Mouse (Mus musculus) spleen, postnatal 36 days (tissue): ENCODE measurements around the gene Mecom.

ENCODE experiments used
- DNase-seq, 2 experiments: peaks; one replicate each; pipeline ENCODE4 v3.0.0; 2022; ENCODE audit warnings: low spot score in 2 of 2, mixed read lengths in 1 of 2

Mecom gene

DNA sequence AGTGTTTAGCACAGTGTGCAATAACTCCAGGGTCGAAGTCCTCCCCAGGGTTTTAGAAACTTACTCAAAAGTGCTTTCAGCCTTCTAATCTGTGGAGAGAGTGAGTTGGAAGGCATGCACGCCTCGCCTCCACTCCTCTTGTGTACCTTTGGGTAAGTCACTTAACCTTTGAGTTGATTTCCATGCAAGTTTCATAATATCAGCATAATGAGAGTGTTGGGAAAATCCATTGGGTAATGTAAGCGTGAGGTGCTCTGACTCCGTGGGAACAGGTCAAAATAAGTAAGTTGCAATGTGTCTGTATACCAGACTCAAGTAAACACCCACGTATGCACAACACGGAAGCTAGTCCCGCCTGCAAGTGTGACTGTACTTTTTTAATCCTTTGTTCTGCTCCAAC is 528.4 kb downstream of the Mecom start:
- DNase-seq = no peak

DNA sequence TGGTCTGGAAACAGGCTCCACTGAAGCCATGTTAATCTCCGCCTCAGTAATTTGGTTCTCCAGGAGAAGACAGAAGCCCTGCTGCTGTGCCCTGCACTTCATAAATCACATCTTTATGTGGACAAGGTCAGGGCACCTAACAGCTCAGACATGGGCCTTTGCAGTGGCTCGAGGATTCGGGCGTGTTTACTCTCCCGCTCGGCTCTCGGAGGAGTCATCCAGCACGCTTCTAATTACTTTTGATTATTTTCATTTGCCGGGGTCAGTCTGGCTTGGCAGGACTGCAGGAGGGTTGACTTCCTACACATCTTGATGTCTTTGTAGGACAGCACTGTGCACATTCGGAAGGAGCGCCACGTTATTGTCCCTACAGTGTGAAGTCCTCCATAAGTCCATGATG is 529.6 kb downstream of the Mecom start:
- DNase-seq = no peak

DNA sequence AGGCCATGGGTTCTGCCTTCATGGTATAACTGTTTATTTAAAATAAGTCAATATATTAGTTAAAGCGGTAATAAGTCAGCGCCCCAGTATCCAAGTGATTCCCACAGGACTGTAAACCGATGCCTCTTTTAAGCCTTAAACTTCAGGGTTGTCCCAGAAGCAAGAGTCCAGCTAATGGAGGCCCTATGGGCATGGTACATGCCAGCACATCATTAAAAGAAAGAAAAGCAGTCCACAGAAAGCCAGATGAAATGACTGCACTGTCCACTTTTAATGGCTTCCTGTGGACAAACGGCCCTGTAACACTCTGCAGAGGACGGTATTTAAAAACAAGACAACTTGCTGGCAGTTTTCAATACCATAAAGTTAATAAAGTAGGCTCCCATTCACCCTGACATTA is 531.0 kb downstream of the Mecom start:
- no peak for DNase-seq

DNA sequence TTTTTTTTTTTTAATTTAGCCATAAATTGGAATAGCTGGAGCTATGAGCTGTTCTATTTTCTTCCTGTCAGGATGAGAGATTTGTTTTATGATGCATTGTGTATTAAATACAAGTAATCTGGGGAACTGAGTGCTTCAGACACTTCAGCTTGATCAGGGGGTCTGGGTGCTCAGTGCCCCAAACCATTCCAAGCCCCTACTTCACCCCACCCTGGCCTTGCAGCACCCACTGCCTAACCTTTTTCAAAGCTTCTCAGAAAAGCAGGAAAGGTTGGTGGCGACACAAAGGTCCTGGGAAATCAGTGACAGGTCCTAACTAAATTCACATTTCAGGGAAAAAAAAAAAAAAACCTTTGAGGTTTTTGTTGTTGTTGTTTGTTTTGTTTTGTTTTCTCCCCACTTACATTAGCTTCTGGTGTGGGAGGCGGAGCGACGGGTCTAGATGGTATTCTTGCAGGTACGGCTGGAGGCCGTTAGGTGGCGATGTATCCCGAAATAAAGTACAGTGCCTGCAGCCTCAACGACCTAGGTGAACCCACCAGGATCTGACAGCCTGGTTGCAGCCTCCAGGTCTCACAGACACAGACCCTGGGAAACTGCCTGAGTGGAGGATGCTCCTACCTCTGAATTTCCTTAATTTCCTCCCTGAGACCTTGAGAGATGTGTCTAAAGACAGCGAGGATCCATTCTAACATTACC is 532.7 kb downstream of the Mecom start:
- peak in 1 of 2 experiments; percentile 2 for DNase-seq

DNA sequence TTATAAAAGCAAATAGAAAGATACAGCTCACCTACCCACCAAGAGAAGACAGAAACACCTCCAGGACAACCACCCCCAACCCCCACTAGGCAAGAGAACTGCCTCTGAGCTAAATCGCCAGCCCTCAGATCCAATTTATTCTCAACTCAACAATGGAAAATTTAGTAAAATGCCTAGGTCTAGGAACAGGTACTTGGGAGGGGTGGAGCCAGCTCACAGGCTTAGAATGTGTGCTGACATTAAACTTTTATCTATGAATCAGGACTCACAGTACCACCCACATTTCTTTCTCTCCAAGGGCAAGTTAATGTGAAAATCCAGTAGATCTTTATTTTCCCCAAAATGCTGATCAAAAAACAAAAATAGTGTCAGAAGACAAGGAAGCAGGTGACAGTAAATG is 533.5 kb downstream of the Mecom start:
- DNase-seq = no peak

DNA sequence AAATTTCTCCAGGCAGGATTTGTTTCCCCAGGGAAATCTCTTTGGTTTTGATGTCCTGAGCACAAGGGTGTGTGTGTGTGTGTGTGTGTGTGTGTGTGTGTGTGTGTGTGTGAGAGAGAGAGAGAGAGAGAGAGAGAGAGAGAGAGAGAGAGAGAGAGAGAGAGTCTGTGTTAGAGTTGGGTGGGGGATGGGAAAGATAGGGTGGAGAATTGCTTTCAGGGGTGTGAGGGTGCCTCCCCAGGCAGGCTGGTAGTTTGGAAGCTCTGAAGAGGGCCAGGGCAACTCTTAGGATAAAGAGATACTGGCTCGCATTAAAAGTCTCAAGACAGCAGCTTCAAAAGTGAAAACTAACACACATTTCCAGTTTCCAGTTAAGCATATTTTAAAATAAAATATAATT is 534.4 kb downstream of the Mecom start:
- DNase-seq = no peak

DNA sequence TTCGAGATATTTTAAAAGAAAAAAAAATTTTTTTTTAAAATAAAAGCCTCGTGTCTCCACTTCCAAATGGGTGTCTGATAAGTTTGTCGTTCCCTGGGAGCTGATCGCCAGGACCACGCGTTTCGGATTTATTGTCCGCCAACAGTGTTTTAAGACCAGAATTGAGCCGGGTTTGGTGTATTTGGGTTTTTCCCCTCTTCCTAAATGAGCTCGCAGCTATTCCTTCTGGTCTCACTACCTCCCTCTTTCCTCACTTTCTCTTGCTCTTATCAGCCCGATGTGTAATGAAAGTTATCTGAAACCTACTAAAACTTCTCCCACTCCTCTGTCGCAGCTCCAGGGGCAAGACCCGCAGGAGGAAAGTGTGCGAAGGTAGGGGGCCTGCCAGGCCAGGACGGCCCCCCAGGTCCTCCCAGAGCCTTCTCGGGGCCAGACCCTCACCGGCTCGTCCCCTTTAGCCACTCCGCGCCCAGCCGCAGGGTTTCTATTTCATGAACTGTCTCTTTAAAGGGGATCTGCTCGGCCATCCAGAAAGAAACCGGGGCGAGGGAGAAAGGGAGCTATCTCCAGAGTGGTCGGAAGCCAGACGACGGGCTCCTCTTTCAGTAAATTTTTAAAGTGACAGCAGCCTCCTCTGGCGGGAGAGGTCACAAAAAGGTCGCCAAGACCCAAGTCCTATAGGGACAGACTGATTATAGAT is 535.0 kb downstream of the Mecom start:
- no peak for DNase-seq

DNA sequence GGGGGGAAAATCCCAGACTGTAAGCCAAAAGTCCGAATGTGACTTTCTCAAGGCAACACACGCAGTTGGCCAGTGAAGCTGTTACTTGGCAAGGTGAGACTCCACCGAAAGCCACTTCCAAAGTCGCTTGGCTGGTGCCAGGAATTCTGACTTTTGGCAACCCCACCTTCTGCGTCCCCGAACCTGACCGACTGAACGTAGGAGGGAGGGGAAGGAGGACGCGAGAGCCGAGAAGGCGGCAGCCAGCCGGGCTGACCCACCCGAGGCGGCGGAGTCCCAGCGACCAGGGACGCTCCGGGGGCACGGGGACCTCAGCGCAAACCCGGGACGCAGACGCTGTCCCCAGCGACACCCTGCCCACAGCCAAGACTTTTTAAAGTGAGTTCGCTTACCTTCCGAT is 535.7 kb downstream of the Mecom start:
- DNase-seq = no peak

DNA sequence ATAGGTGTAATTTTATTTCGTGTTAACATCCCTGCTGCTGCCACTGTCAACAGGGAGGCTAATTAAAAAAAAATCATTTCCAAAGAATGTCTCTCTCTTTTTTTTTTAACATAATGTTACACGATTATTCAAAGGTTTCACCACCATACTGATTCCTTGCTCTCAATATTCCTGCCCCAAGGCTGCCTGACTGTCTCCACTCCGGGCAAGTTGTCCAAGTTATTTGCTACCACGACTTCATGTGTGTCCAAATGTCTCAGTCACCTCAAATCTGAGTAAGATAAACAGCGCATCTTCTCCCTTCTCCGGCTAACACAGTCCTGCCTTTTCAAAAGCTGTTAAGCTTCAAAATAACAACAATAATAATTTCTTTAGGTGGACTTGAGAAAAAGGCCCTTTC is 536.1 kb downstream of the Mecom start:
- DNase-seq = no peak

DNA sequence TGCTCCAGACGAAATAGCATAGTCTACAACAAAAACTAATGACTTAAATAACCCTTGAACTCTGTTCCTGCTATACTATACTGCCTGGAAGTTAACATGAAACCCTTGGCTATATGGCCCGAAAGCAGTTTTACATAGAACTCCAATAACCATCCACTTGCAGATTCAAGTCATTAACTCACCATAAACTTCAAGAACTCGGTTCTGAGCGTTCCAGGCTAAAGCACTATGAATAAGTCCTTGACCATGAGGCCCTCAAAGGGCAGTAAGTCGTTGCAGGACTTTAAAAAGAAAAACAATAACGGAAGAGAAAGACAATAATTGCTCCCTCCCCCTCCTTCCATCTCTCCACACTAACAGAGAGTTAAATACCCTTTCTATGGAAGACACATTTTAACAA is 536.9 kb downstream of the Mecom start:
- DNase-seq = no peak

DNA sequence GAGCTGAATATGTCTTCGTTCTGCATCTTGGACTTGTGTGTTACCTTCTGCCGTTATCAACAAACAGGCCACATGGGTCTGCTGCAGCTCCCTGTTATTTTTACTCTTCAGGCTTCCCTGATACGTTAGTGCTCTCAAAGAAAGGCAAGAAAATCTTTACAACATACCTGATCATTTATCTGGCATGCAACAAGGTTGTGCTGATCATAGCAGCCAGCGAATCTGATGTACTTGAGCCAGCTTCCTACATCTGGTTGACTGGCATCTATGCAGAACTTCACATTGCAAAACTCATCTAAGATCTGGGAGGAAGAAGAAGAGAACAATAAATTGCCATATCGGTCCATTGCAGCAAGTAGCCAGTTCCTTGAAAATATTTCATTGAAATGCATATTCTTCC is 538.2 kb downstream of the Mecom start:
- no peak for DNase-seq

DNA sequence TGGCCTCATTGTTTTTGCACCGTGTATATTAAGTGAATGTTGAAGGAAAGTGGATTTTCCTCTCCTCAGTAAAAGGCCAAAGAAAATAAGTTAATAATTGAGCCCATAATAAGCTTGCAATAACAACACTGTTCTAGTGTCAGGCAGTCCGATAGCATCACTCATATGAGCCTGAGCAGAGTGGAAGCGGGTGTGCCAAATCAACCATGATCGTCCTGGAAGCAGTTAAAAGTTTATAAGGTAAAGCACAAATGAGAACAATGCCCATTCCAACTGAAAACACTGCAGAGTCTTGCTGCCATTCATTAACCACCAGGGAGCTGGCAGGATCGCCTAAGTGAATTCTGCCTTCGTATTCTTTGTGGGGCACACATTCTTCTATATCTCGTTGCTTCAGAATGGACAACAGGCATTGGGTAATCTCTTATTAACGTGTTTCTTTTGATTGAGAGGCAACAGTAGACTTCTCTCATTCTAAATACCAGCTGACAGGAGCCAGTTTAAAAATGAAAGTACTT is 542.9 kb downstream of the Mecom start:
- no peak for DNase-seq

DNA sequence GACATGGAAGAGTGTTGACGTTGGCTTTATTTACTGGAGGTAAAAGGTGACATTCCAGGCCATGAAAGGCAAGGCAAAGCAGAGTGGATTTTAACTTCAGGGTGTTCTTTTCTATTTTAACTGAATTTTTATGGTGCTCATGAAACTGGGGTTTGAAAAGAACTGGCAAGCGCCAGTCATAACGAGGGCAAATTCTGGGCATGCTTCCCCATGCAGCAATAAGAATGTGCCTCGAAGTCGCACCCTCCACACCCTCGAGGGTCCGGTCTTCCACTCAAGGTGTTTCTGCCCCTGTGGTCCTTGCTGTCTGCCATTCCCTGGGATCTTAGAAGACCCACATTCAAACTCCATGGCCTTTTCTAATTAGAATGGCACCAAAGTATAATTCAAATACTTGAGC is 547.5 kb downstream of the Mecom start:
- no peak for DNase-seq

DNA sequence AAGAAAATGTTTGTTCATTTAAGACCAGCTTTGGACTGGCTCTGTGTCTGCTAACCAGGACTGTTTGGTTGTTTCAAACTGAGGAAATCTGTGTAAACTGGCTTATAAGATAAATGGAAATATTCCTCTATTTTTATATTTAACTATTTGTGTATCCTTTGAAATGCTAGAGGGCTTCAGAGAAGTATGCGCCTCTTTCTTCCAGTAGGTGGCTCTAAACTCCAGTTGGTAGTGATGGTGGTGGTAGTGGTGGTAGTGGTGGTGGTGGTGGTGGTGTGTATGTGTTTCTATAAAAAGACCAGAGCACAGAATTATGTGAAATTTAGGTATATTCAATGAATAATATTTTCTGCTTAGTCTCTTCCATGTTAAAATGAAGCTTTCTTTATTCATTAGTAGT is 548.8 kb downstream of the Mecom start:
- no peak for DNase-seq

DNA sequence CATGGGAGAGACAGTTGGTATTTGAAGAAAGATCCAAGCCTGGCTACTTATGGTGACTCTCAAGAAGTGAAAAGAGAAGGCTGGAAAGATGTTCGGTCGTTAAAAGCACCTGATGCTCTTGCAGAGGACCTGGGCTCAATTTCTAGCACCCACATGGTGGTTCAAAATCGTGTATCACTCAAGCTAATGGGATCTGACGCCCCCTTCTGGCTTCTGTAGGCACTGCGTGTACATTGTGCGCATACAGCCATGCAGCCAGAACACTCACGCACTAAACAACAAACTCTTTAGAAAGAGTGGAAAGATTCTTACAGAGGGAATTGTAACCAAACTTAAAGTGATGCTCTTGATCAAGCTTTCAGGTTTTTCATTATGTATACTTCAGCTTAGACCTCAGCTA is 550.7 kb downstream of the Mecom start:
- DNase-seq = no peak

DNA sequence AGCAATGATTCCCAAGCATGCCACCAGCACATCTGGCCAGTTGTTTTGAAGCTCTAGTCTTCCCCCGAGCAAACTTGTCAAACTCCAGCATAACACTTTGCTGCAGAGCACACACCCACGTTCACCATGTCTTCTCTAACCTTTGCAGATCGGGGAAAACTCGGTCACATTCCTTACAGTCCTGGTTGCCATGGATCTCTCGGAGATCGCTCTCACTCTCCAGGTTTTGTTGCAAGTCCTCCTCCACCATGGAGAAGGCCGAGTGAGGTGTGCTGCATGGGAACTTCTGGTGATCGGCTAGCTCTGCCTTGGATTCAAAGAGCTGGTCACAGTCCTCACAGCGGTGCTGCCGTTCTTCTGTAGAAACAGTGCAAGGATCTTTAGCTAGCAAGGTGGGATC is 554.5 kb downstream of the Mecom start:
- DNase-seq = no peak

DNA sequence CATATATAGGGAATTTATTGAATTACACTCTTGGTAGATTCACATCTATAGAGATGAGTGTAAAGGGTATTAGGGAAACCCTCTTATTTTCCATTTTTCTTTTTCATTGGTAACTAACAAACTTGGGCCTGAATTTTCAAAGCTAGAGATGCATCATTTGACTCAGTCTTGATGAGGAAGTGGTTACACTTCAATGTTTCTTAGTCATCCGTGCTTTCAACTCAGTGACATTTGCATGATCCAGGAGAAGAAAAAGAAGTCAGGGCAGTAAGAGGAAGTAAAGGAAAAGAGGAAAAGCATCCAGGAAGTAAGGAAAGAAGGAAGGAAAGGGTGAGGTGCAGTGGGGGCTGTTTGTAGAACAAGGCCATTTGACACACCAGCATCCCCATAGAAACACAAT is 556.3 kb downstream of the Mecom start:
- DNase-seq = no peak

DNA sequence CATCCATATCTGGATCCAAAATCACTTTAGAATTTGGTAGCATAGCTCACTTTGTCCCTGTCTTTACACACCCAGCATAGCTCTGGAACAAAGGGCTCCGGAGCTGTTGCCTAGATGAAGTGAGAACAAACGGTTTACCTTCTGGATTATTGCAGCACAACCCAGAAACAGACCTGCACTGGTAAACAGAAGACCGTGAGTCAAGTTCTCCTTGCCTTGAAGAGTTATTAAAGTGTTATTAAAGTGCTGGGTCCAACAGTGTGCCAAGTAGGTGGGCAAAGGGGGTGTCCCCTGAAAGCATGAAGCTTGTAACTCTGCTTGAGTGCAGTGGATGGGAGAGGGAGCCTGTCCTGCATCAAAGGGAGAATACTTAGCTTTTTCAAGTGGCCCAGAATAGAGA is 563.4 kb downstream of the Mecom start:
- DNase-seq = no peak

DNA sequence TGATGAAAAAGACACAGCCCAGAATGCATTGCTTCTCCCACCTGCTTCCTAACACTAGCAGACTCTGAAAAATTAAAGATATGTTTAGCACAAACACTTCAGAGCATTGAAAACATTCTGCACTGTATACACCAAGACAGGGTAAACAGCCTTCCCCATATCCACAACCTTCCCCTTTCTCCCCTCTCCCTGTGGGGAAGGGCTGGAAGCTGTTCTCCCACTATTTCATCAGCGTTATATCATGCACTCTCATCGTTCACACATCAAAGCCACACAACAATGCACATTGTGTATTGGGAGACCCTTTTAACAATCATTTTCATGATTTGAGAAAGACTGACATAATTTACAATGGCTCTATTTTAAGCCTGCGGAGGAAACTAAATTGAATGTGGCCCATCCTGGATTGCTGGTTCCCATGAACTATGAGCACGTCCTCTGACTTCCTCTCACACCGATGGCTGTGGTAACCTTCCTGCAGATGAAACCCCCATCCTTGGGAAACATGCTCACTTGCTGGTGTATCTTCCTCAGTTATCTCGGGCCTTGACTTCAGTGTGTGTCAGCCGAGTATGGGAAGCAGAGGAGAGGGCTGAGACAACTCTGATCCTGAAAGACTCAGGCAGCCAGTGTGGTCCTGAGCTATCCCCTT is 566.4 kb downstream of the Mecom start:
- DNase-seq = no peak

DNA sequence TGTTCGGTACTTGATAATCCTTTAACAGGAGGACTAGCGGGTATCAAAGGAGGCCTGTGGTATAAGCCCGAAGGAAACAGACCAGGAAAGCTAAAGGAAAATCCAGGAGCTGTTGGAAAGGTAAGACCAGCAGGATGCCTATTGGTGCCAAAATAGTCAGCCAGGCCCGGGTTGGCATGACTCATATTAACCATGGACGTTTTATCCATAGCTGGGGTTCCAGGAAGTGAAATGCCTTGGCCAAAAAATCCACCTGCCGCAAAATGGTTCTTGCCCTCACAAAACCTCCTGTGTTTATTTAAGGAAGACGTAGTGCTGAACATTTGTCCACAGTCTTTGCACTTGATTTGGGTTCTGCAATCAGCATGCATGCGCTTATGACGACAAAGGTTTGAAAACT is 567.3 kb downstream of the Mecom start:
- no peak for DNase-seq

DNA sequence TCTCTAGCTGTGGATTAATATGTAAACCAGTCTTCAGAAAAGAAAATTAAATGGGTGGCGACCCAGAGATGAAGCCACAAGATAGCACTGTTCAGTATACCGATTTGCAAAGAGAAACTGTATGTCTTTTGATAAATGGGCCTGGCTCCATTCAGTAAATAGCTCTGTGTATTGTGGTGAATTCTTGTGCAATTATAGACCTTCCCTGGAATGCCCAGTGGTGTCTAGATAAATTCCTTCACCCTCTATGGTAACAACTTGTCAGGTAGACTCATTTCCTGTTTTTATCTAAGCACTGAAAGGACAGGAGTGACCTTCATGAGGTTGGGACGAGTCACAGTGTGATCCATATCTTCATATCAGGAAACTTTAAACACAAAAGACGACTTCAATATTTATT is 571.2 kb downstream of the Mecom start:
- no peak for DNase-seq

DNA sequence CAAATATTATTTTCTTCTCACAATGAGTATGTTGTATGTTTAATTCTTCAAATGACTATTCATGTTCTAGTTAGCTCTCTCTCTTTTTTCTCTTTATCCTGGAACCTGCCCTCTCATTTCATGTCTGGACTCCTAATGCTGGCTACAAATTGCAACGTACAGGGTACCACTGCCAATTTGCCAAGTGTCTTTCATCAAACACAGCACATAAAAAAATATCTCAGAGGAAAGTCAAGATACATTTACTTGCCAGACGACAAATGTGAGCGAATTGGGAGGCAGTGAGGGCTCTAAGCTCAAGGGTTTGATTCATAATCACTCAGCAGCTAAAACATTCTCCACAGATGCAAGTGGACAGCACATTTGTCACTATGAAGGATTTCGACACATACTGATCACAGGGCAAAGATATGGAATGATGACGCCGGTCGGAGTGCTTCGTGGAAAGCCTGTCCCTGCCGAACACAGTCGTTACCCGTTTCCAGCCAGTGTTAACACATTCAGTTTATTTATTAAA is 579.3 kb downstream of the Mecom start:
- no peak for DNase-seq

DNA sequence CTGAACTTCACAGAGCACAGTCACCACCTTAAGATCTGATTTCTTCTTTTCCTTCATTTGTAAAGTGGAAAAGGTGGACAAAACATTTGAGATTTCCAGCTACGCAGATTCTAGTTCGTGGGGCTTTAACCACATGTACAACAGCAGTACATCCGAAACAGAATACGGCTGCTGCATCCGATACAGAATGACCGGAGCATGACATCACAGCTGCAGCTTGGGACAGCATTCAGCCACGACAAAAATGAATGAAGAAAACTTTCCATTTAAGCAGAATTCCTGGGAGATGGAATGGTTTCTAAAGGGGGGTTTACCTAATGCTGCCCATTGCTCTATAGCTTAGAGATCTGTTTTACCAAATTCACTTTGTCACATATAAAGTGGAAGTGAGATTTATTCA is 583.9 kb downstream of the Mecom start:
- DNase-seq = no peak
